Mouse (Mus musculus) liver, embryonic 14.5 days (tissue): ENCODE data around the gene Rbm4b.

ENCODE experiments used
- CTCF ChIP-seq: IDR thresholded peaks from 2 replicates; pipeline ENCODE4 v1.5.1; 2016; ENCODE audit warnings: antibody characterized with exemption, low read depth, control low read depth
- EP300 ChIP-seq: IDR thresholded peaks from 2 replicates; pipeline ENCODE4 v1.6.1; 2016; ENCODE audit warnings: antibody characterized with exemption, low read depth

DNA sequence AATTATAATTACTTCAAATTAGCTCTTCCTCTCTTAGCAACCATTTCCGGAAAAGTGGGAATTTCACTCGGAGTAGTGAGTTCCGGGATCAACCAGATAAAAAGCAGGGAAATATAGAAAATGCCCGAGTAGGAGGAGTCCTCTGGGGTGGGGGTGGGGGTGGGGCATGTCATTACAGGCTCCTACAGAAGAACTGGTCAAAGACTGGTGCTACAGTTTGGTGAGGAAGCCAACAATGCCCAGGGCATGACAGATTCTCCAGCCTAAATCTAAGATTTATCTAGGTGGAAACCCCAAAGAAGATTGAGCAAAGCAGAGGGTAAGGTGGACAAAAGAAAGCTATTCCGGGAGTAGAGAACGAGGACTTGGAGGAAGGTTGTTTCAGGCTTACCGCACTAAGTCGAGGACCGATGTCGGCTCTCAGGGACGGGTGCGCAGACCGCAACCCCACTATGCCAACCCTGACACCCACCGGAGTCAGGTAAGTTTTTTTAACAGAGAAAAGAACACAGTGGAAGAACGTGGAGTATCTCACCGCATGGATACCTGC, 37.1 kb downstream of the Rbm4b start:
- TF ChIP-seq CTCF (no peak), EP300 (no peak)
